Mouse (Mus musculus) frontal cortex, postnatal 10 days (tissue): ENCODE results near the gene Tcf7l1.
A peak's percentile ranks its signal among the peaks of the same experiment; 100 is the strongest.

Experiments used
- DNase-seq, 2 experiments: peaks; one replicate each; pipeline ENCODE4 v3.0.0; 2022; ENCODE audit warnings: low spot score in 2 of 2, mixed read lengths in 1 of 2

Tcf7l1 gene

GRCm38 (mm10) chr6:72663000-72663399, 126.1 kb downstream of the Tcf7l1 start:
- DNase-seq, result no peak

GRCm38 (mm10) chr6:72660391-72660720, 128.7 kb downstream of the Tcf7l1 start:
- DNase-seq, result no peak

GRCm38 (mm10) chr6:72659717-72660390, 129.2 kb downstream of the Tcf7l1 start:
- DNase-seq, result no peak

- DNase-seq, result no peak
These were observed 131.0 kb downstream of the Tcf7l1 start for GRCm38 (mm10) chr6:72658006-72658405.

GRCm38 (mm10) chr6:72656053-72656442, 133.0 kb downstream of the Tcf7l1 start:
- DNase-seq, result no peak

- peak in 1 of 2 experiments; percentile 39 for DNase-seq
These were observed 133.6 kb downstream of the Tcf7l1 start for GRCm38 (mm10) chr6:72655309-72656052.

- DNase-seq, result no peak
These were observed 134.7 kb downstream of the Tcf7l1 start for GRCm38 (mm10) chr6:72654355-72654754.

- DNase-seq, result no peak
These were observed 135.6 kb downstream of the Tcf7l1 start for GRCm38 (mm10) chr6:72653419-72653818.

GRCm38 (mm10) chr6:72650338-72650851, 138.7 kb downstream of the Tcf7l1 start:
- DNase-seq, result peak in 1 of 2 experiments; percentile 60

GRCm38 (mm10) chr6:72648002-72648595, 141.0 kb downstream of the Tcf7l1 start:
- no peak for DNase-seq

- DNase-seq, result peak; percentile 37 to 66
These were observed 141.7 kb downstream of the Tcf7l1 start for GRCm38 (mm10) chr6:72647383-72647820.

- no peak for DNase-seq
These were observed 143.7 kb downstream of the Tcf7l1 start for GRCm38 (mm10) chr6:72645364-72645763.

GRCm38 (mm10) chr6:72644576-72644975, 144.5 kb downstream of the Tcf7l1 start:
- no peak for DNase-seq

GRCm38 (mm10) chr6:72641218-72641954, 147.7 kb downstream of the Tcf7l1 start:
- DNase-seq, result no peak

GRCm38 (mm10) chr6:72636940-72637339, 152.1 kb downstream of the Tcf7l1 start:
- no peak for DNase-seq

GRCm38 (mm10) chr6:72635760-72636431, 153.2 kb downstream of the Tcf7l1 start:
- DNase-seq, result peak in 1 of 2 experiments; percentile 20

GRCm38 (mm10) chr6:72634311-72634710, 154.7 kb downstream of the Tcf7l1 start:
- no peak for DNase-seq

GRCm38 (mm10) chr6:72631700-72632099, 157.4 kb downstream of the Tcf7l1 start:
- DNase-seq, result no peak

GRCm38 (mm10) chr6:72630961-72631360, 158.1 kb downstream of the Tcf7l1 start:
- no peak for DNase-seq

GRCm38 (mm10) chr6:72630370-72630769, 158.7 kb downstream of the Tcf7l1 start:
- DNase-seq, result no peak

- no peak for DNase-seq
These were observed 161.8 kb downstream of the Tcf7l1 start for GRCm38 (mm10) chr6:72627276-72627675.
